Mouse (Mus musculus) midbrain, embryonic 10.5 days (tissue): Measurements from ENCODE around the gene Tmem150c. TPM values are rescaled to one million over a fixed set of nuclear protein-coding genes. Genes with fewer than 3 reads are reported as not detected.

Experiments
- DNase-seq: peaks from one replicate; pipeline ENCODE4 v3.0.0-alpha.2; 2017; ENCODE audit warnings: low spot score
- H3K27ac ChIP-seq: fragments of 300-500 bp; sonication (generic); replicated peaks from 2 replicates; pipeline ENCODE4 v1.5.1; 2016; ENCODE audit warnings: mild to moderate bottlenecking
- H3K27me3 ChIP-seq: fragments of 300-500 bp; sonication (generic); 2 replicates; pipeline ENCODE4 v1.6.1; 2016; ENCODE audit warnings: low read depth, mild to moderate bottlenecking; ENCODE audit not compliant: poor library complexity, severe bottlenecking
- H3K36me3 ChIP-seq: fragments of 300-500 bp; sonication (generic); 2 replicates; pipeline ENCODE4 v1.6.1; 2016; ENCODE audit warnings: mild to moderate bottlenecking, moderate library complexity
- H3K4me1 ChIP-seq: fragments of 300-500 bp; sonication (generic); 2 replicates; pipeline ENCODE4 v1.6.1; 2016
- H3K4me3 ChIP-seq: fragments of 300-500 bp; sonication (generic); 2 replicates; pipeline ENCODE4 v1.5.1; 2016; ENCODE audit warnings: mild to moderate bottlenecking, moderate library complexity
- H3K9me3 ChIP-seq: fragments of 300-500 bp; sonication (generic); replicated peaks from 2 replicates; pipeline ENCODE4 v1.6.1; 2016; ENCODE audit warnings: mild to moderate bottlenecking
- WGBS: fragments of 180-500 bp; shearing (Covaris S2); methylation state at CpG from one replicate; pipeline ENCODE4 v1.1.7; 2016; 5-methylcytosine and 5-hydroxymethylcytosine counted together
- polyA plus RNA-seq: library from polyadenylated mRNA; unstranded; fragments of >200 nt; fragmentation: Nextera tagmentation; extraction: Ambion mirVana; gene quantifications from 2 replicates; pipeline ENCODE4 v1.2.1, GENCODE M21; 2016

The Tmem150c gene
- polyA plus RNA-seq, 1 experiment from 2014 or later: 3.6 TPM

- Histone ChIP-seq H3K9me3 (no peaks in the 10 kb centered on the region), H3K4me1 (peaks cover 21% of the 10 kb centered on the region), H3K27me3 (peaks cover 56% of the 10 kb centered on the region), H3K4me3 (no peak overlapping the region), H3K36me3 (no peaks in the 10 kb centered on the region), H3K27ac (no peak overlapping the region)
- WGBS: 95% methylated on average over 3 of the region's 3 CpGs
- no peak for DNase-seq
These were observed 3.2 kb upstream of the Tmem150c start for GRCm38 (mm10) chr5:100162857-100163256.

GRCm38 (mm10) chr5:100162053-100162452 lies 2.4 kb upstream of the Tmem150c start:
- no peak overlapping the region for H3K4me3 ChIP-seq
- no peak overlapping the region for H3K27ac ChIP-seq
- DNase-seq: no peak
- no peaks in the 10 kb centered on the region for H3K9me3 ChIP-seq
- H3K36me3 ChIP-seq: no peaks in the 10 kb centered on the region
- peaks cover 21% of the 10 kb centered on the region for H3K4me1 ChIP-seq
- whole genome bisulfite sequencing: 79% methylated on average over 1 of the region's 1 CpGs
- peaks cover 64% of the 10 kb centered on the region for H3K27me3 ChIP-seq

- Histone ChIP-seq H3K9me3 (no peaks in the 10 kb centered on the region), H3K27me3 (peaks cover 57% of the 10 kb centered on the region), H3K27ac (peak overlapping the region; percentile 89), H3K4me1 (peaks cover 21% of the 10 kb centered on the region), H3K4me3 (peak overlapping the region; percentile 87), H3K36me3 (no peaks in the 10 kb centered on the region)
- WGBS: under 1% methylated on average over 49 of the region's 101 CpGs
- peak; percentile 63 for DNase-seq
These were observed 594 bp downstream of the Tmem150c start for GRCm38 (mm10) chr5:100158791-100159637.

GRCm38 (mm10) chr5:100158301-100158700 lies 1.3 kb downstream of the Tmem150c start:
- 19% methylated on average over 13 of the region's 13 CpGs for WGBS
- DNase-seq: no peak

GRCm38 (mm10) chr5:100155646-100156045 lies 4.0 kb downstream of the Tmem150c start:
- DNase-seq: no peak
- Histone ChIP-seq H3K9me3 (peaks cover 6% of the 10 kb centered on the region; the same call in 1 of the 2 replicates), H3K36me3 (no peaks in the 10 kb centered on the region), H3K27me3 (peaks cover 41% of the 10 kb centered on the region), H3K4me1 (peaks cover 21% of the 10 kb centered on the region), H3K4me3 (no peak overlapping the region), H3K27ac (no peak overlapping the region)
- WGBS: 86% methylated on average over 6 of the region's 6 CpGs

More at GRCm38 (mm10) chr5:100158301-100158700, 1.3 kb downstream of the Tmem150c start:
- Histone ChIP-seq H3K27me3 (peaks cover 57% of the 10 kb centered on the region), H3K9me3 (no peaks in the 10 kb centered on the region), H3K4me1 (peaks cover 21% of the 10 kb centered on the region), H3K27ac (no peak overlapping the region), H3K4me3 (peak overlapping the region; percentile 87), H3K36me3 (no peaks in the 10 kb centered on the region)

- H3K4me1 ChIP-seq: no peaks in the 10 kb centered on the region
- 69% methylated on average over 3 of the region's 3 CpGs for WGBS
- H3K4me3 ChIP-seq: no peak overlapping the region
- no peaks in the 10 kb centered on the region for H3K36me3 ChIP-seq
- no peak for DNase-seq
- H3K27ac ChIP-seq: no peak overlapping the region
- peaks cover 6% of the 10 kb centered on the region; the same call in 1 of the 2 replicates for H3K9me3 ChIP-seq
- H3K27me3 ChIP-seq: no peaks in the 10 kb centered on the region
These were observed 9.6 kb downstream of the Tmem150c start for GRCm38 (mm10) chr5:100149967-100150366.

- H3K4me3 ChIP-seq: no peak overlapping the region
- H3K9me3 ChIP-seq: no peaks in the 10 kb centered on the region
- 86% methylated on average over 7 of the region's 7 CpGs for WGBS
- no peaks in the 10 kb centered on the region for H3K27me3 ChIP-seq
- H3K4me1 ChIP-seq: no peaks in the 10 kb centered on the region
- no peaks in the 10 kb centered on the region for H3K36me3 ChIP-seq
- no peak overlapping the region for H3K27ac ChIP-seq
- DNase-seq: no peak
These were observed 14.8 kb downstream of the Tmem150c start for GRCm38 (mm10) chr5:100144836-100145235.

GRCm38 (mm10) chr5:100127283-100127682 lies 32.3 kb downstream of the Tmem150c start:
- H3K4me3 ChIP-seq: no peak overlapping the region
- H3K4me1 ChIP-seq: peaks cover 20% of the 10 kb centered on the region
- DNase-seq: no peak
- H3K27ac ChIP-seq: no peak overlapping the region
- H3K36me3 ChIP-seq: no peaks in the 10 kb centered on the region
- H3K9me3 ChIP-seq: no peaks in the 10 kb centered on the region
- no peaks in the 10 kb centered on the region for H3K27me3 ChIP-seq
- 78% methylated on average over 8 of the region's 8 CpGs for WGBS

GRCm38 (mm10) chr5:100125409-100126123 lies 34.0 kb downstream of the Tmem150c start:
- Histone ChIP-seq H3K27ac (no peak overlapping the region), H3K4me3 (no peak overlapping the region), H3K9me3 (no peaks in the 10 kb centered on the region), H3K36me3 (no peaks in the 10 kb centered on the region), H3K4me1 (peaks cover 28% of the 10 kb centered on the region), H3K27me3 (peaks cover 13% of the 10 kb centered on the region)
- 77% methylated on average over 12 of the region's 12 CpGs for WGBS
- DNase-seq: no peak

- no peak overlapping the region for H3K4me3 ChIP-seq
- 48% methylated on average over 1 of the region's 1 CpGs for WGBS
- no peak for DNase-seq
- 0 out of 2 replicates have a peak overlapping the region, but pooled peaks have one; percentile 17 for H3K27ac ChIP-seq
- H3K36me3 ChIP-seq: no peaks in the 10 kb centered on the region
- no peaks in the 10 kb centered on the region for H3K9me3 ChIP-seq
- H3K27me3 ChIP-seq: peaks cover 24% of the 10 kb centered on the region
- H3K4me1 ChIP-seq: peaks cover 32% of the 10 kb centered on the region
These were observed 35.1 kb downstream of the Tmem150c start for GRCm38 (mm10) chr5:100124530-100124929.

GRCm38 (mm10) chr5:100123283-100123682 lies 36.3 kb downstream of the Tmem150c start:
- 60% methylated on average over 7 of the region's 7 CpGs for WGBS
- H3K4me1 ChIP-seq: peaks cover 36% of the 10 kb centered on the region
- H3K4me3 ChIP-seq: no peak overlapping the region
- no peaks in the 10 kb centered on the region for H3K9me3 ChIP-seq
- H3K36me3 ChIP-seq: no peaks in the 10 kb centered on the region
- DNase-seq: no peak
- H3K27me3 ChIP-seq: peaks cover 34% of the 10 kb centered on the region
- no peak overlapping the region for H3K27ac ChIP-seq

- Histone ChIP-seq H3K9me3 (no peaks in the 10 kb centered on the region), H3K4me3 (peak overlapping the region; percentile 45; the same call in 1 of the 2 replicates), H3K36me3 (no peaks in the 10 kb centered on the region), H3K4me1 (peaks cover 44% of the 10 kb centered on the region), H3K27ac (0 out of 2 replicates have a peak overlapping the region, but pooled peaks have one; percentile 19), H3K27me3 (peaks cover 34% of the 10 kb centered on the region)
- WGBS: 44% methylated on average over 7 of the region's 7 CpGs
- DNase-seq: no peak
These were observed 38.4 kb downstream of the Tmem150c start for GRCm38 (mm10) chr5:100121170-100121569.
